Comparison of ENCODE assay signal across 27 mouse cellular contexts in the genomic region with DNA sequence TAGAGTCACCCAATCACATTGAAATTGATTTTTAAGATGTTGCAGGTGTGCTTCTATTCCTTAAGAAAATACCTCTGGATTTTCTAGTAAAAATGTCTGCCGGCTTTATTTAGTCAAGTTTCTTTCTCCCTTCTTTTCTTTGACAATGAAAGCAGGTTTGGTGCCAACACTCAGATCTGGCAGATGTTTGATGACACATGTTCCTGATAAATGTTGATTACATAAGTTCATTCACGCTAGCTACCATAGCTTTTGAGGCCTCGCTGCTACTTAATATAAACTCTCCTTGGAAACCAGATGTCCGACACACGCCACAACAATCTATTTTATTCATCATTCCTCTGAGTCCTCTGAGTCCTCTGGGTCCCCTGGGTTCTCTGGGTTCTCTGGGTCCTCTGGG.
DNase-seq lines count a peak whose midpoint lies in the region; ATAC-seq and TF ChIP-seq lines count a peak whose summit lies in the region.
"Had no signal": no experiment of that assay in that cellular context is flagged by ENCODE, and none has a peak within 500 bp of the region (broad histone marks: within the 10 kb centered on the region; RNA-seq: fewer than 3 reads in every experiment).

No protein-coding gene starts in this region.

- no peak for TF ChIP-seq POLR2A in limb, embryonic 14.5 days (IDR thresholded peaks at IDR 0.05; ENCODE audit: borderline replicate concordance, extremely low read depth, insufficient read depth, insufficient read length)
- TF ChIP-seq POLR2A in embryonic fibroblast, embryonic 13.5 days (IDR thresholded peaks at IDR 0.05; ENCODE audit: low read depth, low read length), result no peak
- TF ChIP-seq POLR2A in heart, adult 2 months (IDR thresholded peaks at IDR 0.05; ENCODE audit: insufficient read depth, low read depth, low read length), result no peak

- TF ChIP-seq CTCF in embryonic fibroblast, embryonic 13.5 days (IDR thresholded peaks at IDR 0.05; ENCODE audit: borderline replicate concordance, insufficient read depth, low read length), result no peak
- TF ChIP-seq CTCF in heart, adult 2 months (IDR thresholded peaks at IDR 0.05), result no peak

- intact Hi-C loops in heart, adult 2 months (cut with DNase I), result no loop called here

- no peaks in the 10 kb centered on the region for H3K9me3 ChIP-seq in embryonic facial prominence, embryonic 14.5 days (ENCODE audit: control insufficient read depth, low read length)
- H3K9me3 ChIP-seq in embryonic facial prominence, embryonic 10.5 days, result no peaks in the 10 kb centered on the region
- H3K9me3 ChIP-seq in limb, embryonic 14.5 days (ENCODE audit: control insufficient read depth, low read length), result no peaks in the 10 kb centered on the region
- no peaks in the 10 kb centered on the region for H3K9me3 ChIP-seq in limb, embryonic 10.5 days (replicated peaks)
- H3K9me3 ChIP-seq: embryonic facial prominence, embryonic 15.5 days; forebrain, embryonic 12.5 days; forebrain, embryonic 15.5 days; heart, embryonic 12.5 days; heart, embryonic 15.5 days; hindbrain, embryonic 10.5 days; hindbrain, embryonic 13.5 days had no signal

- no peak overlapping the region for H3K27ac ChIP-seq in embryonic facial prominence, embryonic 14.5 days (replicated peaks; ENCODE audit: low read depth, low read length)
- H3K27ac ChIP-seq in embryonic facial prominence, embryonic 10.5 days (replicated peaks), result no peak overlapping the region
- H3K27ac ChIP-seq in limb, embryonic 14.5 days (replicated peaks; ENCODE audit: low read depth, low read length), result no peak overlapping the region
- H3K27ac ChIP-seq in limb, embryonic 10.5 days, result no peak overlapping the region
- 0 out of 2 replicates have a peak overlapping the region, but pooled peaks have one; percentile 32 for H3K27ac ChIP-seq in embryonic fibroblast, embryonic 13.5 days (ENCODE audit: insufficient read depth, low read length)
- H3K27ac ChIP-seq in heart, adult 2 months, result no peak overlapping the region
- H3K27ac ChIP-seq: embryonic facial prominence, embryonic 15.5 days; forebrain, embryonic 12.5 days; forebrain, embryonic 15.5 days; heart, embryonic 15.5 days; hindbrain, embryonic 10.5 days; hindbrain, embryonic 13.5 days had no signal

- DNase-seq in embryonic facial prominence, embryonic 14.5 days (ENCODE audit: low spot score), result peak; percentile 46
- no peak for DNase-seq in embryonic facial prominence, embryonic 10.5 days (ENCODE audit: low spot score)
- DNase-seq in limb, embryonic 14.5 days (ENCODE audit: low spot score), result peak; percentile 45
- DNase-seq in limb, embryonic 10.5 days (ENCODE audit: low spot score), result no peak
- peak; percentile 57 for DNase-seq in 3T3-L1 (ENCODE audit: low read depth, low spot score)
- DNase-seq in heart, adult 2 months, result no peak
- DNase-seq: B cell, adult 2 months; cerebellum, adult 11-12 months; cerebellum, adult 8-10 months; cerebellum, postnatal 10 days; cerebellum, postnatal 36 days; embryo, embryonic 11 days; gastrocnemius, postnatal 14 days; heart, adult 11 months; heart, postnatal 10 days; heart, postnatal 36 days had no signal

- no peaks in the 10 kb centered on the region for H3K79me2 ChIP-seq in heart, adult 2 months (replicated peaks; ENCODE audit: control insufficient read depth, insufficient read depth, low read length)

- WGBS in embryonic facial prominence, embryonic 14.5 days, result 38% methylated on average over 5 of the region's 5 CpGs
- 77% methylated on average over 5 of the region's 5 CpGs for WGBS in embryonic facial prominence, embryonic 10.5 days
- WGBS in limb, embryonic 14.5 days, result 45% methylated on average over 5 of the region's 5 CpGs
- 85% methylated on average over 5 of the region's 5 CpGs for WGBS in limb, embryonic 10.5 days
- 76% methylated on average over 5 of the region's 5 CpGs for WGBS in heart, adult 2 months

- no peaks in the 10 kb centered on the region for H3K4me1 ChIP-seq in embryonic facial prominence, embryonic 14.5 days (ENCODE audit: control insufficient read depth, insufficient read depth, low read length)
- peaks cover 3% of the 10 kb centered on the region for H3K4me1 ChIP-seq in embryonic facial prominence, embryonic 10.5 days
- peaks cover 7% of the 10 kb centered on the region; the same call in 1 of the 2 replicates for H3K4me1 ChIP-seq in limb, embryonic 14.5 days (ENCODE audit: control insufficient read depth, insufficient read depth, low read length)
- H3K4me1 ChIP-seq in limb, embryonic 10.5 days, result no peaks in the 10 kb centered on the region
- peaks cover 6% of the 10 kb centered on the region; the same call in 1 of the 2 replicates for H3K4me1 ChIP-seq in embryonic fibroblast, embryonic 13.5 days (ENCODE audit: control insufficient read depth, insufficient read depth, low read length)
- no peaks in the 10 kb centered on the region; the same call in 1 of the 2 replicates for H3K4me1 ChIP-seq in heart, adult 2 months (ENCODE audit: control insufficient read depth, insufficient read depth, low read length)
- H3K4me1 ChIP-seq: embryonic facial prominence, embryonic 15.5 days; forebrain, embryonic 12.5 days; hindbrain, embryonic 13.5 days had no signal

- H3K27me3 ChIP-seq in embryonic facial prominence, embryonic 14.5 days (replicated peaks; ENCODE audit: control insufficient read depth, insufficient read depth, low read length), result no peaks in the 10 kb centered on the region
- H3K27me3 ChIP-seq in embryonic facial prominence, embryonic 10.5 days (replicated peaks; ENCODE audit: low read depth, poor library complexity, severe bottlenecking), result no peaks in the 10 kb centered on the region; the same call in 1 of the 2 replicates
- H3K27me3 ChIP-seq in limb, embryonic 14.5 days (ENCODE audit: control insufficient read depth, insufficient read depth, low read length), result no peaks in the 10 kb centered on the region
- no peaks in the 10 kb centered on the region for H3K27me3 ChIP-seq in limb, embryonic 10.5 days (ENCODE audit: low read depth, poor library complexity, severe bottlenecking)
- H3K27me3 ChIP-seq in heart, adult 2 months (ENCODE audit: control insufficient read depth, insufficient read depth, low read length), result no peaks in the 10 kb centered on the region
- H3K27me3 ChIP-seq: embryonic facial prominence, embryonic 15.5 days; forebrain, embryonic 12.5 days; forebrain, embryonic 15.5 days; heart, embryonic 12.5 days; heart, embryonic 15.5 days; hindbrain, embryonic 13.5 days had no signal

- no peak overlapping the region for H3K9ac ChIP-seq in embryonic facial prominence, embryonic 14.5 days (ENCODE audit: low read depth, low read length)
- no peak overlapping the region for H3K9ac ChIP-seq in limb, embryonic 14.5 days (ENCODE audit: low read depth, low read length, severe bottlenecking)
- no peak overlapping the region for H3K9ac ChIP-seq in heart, adult 2 months (ENCODE audit: low read depth, low read length)
- H3K9ac ChIP-seq: embryonic facial prominence, embryonic 15.5 days; forebrain, embryonic 12.5 days; forebrain, embryonic 15.5 days; heart, embryonic 12.5 days; heart, embryonic 15.5 days; hindbrain, embryonic 13.5 days had no signal

- H3K4me3 ChIP-seq in embryonic facial prominence, embryonic 14.5 days (ENCODE audit: low read depth, low read length), result no peak overlapping the region
- H3K4me3 ChIP-seq in embryonic facial prominence, embryonic 10.5 days, result no peak overlapping the region
- no peak overlapping the region for H3K4me3 ChIP-seq in limb, embryonic 14.5 days (replicated peaks; ENCODE audit: low read length)
- no peak overlapping the region for H3K4me3 ChIP-seq in limb, embryonic 10.5 days
- H3K4me3 ChIP-seq in embryonic fibroblast, embryonic 13.5 days (ENCODE audit: insufficient read depth, low read length), result no peak overlapping the region
- H3K4me3 ChIP-seq in heart, adult 2 months, result no peak overlapping the region
- H3K4me3 ChIP-seq: embryonic facial prominence, embryonic 15.5 days; erythroblast, embryonic 14.5 days; forebrain, embryonic 12.5 days; forebrain, embryonic 15.5 days; heart, embryonic 12.5 days; heart, embryonic 15.5 days; hindbrain, embryonic 10.5 days; hindbrain, embryonic 13.5 days had no signal

- H3K36me3 ChIP-seq in embryonic facial prominence, embryonic 14.5 days (ENCODE audit: control insufficient read depth, insufficient read depth, low read length), result no peaks in the 10 kb centered on the region
- no peaks in the 10 kb centered on the region for H3K36me3 ChIP-seq in embryonic facial prominence, embryonic 10.5 days (replicated peaks)
- H3K36me3 ChIP-seq in limb, embryonic 14.5 days (ENCODE audit: control insufficient read depth, insufficient read depth, low read length), result no peaks in the 10 kb centered on the region
- H3K36me3 ChIP-seq in limb, embryonic 10.5 days, result no peaks in the 10 kb centered on the region
- no peaks in the 10 kb centered on the region for H3K36me3 ChIP-seq in heart, adult 2 months (ENCODE audit: control insufficient read depth, insufficient read depth, low read length)
- H3K36me3 ChIP-seq: embryonic facial prominence, embryonic 15.5 days; forebrain, embryonic 12.5 days; forebrain, embryonic 15.5 days; G1E; heart, embryonic 12.5 days; heart, embryonic 15.5 days; hindbrain, embryonic 10.5 days; hindbrain, embryonic 13.5 days had no signal

- no peak for ATAC-seq in embryonic facial prominence, embryonic 14.5 days (ENCODE audit: low read depth)
- no peak for ATAC-seq in limb, embryonic 14.5 days (ENCODE audit: low FRiP score, low read depth)
- ATAC-seq: forebrain, embryonic 15.5 days; hindbrain, embryonic 16.5 days had no signal

- TF ChIP-seq EP300 in heart, adult 2 months (IDR thresholded peaks at IDR 0.05; ENCODE audit: insufficient read depth, low read depth, low read length), result no peak

- no peak overlapping the region for H3K4me2 ChIP-seq in embryonic facial prominence, embryonic 14.5 days (ENCODE audit: low read depth, low read length)
- H3K4me2 ChIP-seq in limb, embryonic 14.5 days (replicated peaks; ENCODE audit: low read depth, low read length, severe bottlenecking), result no peak overlapping the region
- H3K4me2 ChIP-seq: embryonic facial prominence, embryonic 15.5 days; forebrain, embryonic 12.5 days; forebrain, embryonic 15.5 days; heart, embryonic 12.5 days; heart, embryonic 15.5 days; hindbrain, embryonic 13.5 days had no signal

Comparison
In these comparisons a context has a peak if more than half of its experiments do, and no peak if none do; other contexts are left out.
1. DNase-seq: peak in embryonic facial prominence, embryonic 14.5 days (single experiment), limb, embryonic 14.5 days (single experiment) and 3T3-L1 (single experiment); none in embryonic facial prominence, embryonic 10.5 days (single experiment), limb, embryonic 10.5 days (single experiment) and heart, adult 2 months (0 of 2).